Mouse (Mus musculus): Measurements from ENCODE around the gene Rasal3.

- TF ChIP-seq CTCF (IDR thresholded peaks at IDR 0.05; ENCODE audit: low read depth, low read length) = no peak
- TF ChIP-seq POLR2A (IDR thresholded peaks at IDR 0.05; ENCODE audit: extremely low read depth, insufficient read depth, low read length) = no peak
These were observed 48.4 kb downstream of the Rasal3 start for GRCm38 (mm10) chr17:32355031-32355430.

All from liver, adult 2 months (tissue).